Mouse (Mus musculus) CH12.LX (cell line): Measurements from ENCODE around the gene Tinf2.

ENCODE experiments used
- CTCF ChIP-seq, 2 experiments: IDR thresholded peaks in 1 of 2; conservative IDR thresholded peaks in 1 of 2; 2 replicates each; pipeline ENCODE4 v1.5.1; 2011 to 2012; ENCODE audit warnings: low read depth in 2 of 2, low read length in 2 of 2, improper control_type of control experiment in 1 of 2, inconsistent platforms in 1 of 2, mild to moderate bottlenecking in 1 of 2, moderate library complexity in 1 of 2
- MAZ ChIP-seq: IDR thresholded peaks from 2 replicates; pipeline ENCODE4 v1.6.1; 2012; ENCODE audit warnings: low read depth, mild to moderate bottlenecking, inconsistent platforms, low read length, improper control_type of control experiment, moderate library complexity
- NRF1 ChIP-seq: IDR thresholded peaks from 2 replicates; pipeline ENCODE4 v1.6.1; 2014; ENCODE audit warnings: low read depth, mild to moderate bottlenecking, inconsistent platforms, low read length, improper control_type of control experiment, moderate library complexity

- TF ChIP-seq NRF1, result no peak
- TF ChIP-seq CTCF (conservative IDR thresholded peaks at IDR 0.05 in 1 of 2, IDR thresholded peaks at IDR 0.05 in 1 of 2; ENCODE audit: low read depth in 2 of 2, low read length in 2 of 2), result no peak
- no peak for TF ChIP-seq MAZ
Observed at GRCm38 (mm10) chr14:55697226-55697625, 15.6 kb upstream of the Tinf2 start.
